Mouse (Mus musculus): ENCODE data around the gene Cntnap5a.

The Cntnap5a gene

DNA sequence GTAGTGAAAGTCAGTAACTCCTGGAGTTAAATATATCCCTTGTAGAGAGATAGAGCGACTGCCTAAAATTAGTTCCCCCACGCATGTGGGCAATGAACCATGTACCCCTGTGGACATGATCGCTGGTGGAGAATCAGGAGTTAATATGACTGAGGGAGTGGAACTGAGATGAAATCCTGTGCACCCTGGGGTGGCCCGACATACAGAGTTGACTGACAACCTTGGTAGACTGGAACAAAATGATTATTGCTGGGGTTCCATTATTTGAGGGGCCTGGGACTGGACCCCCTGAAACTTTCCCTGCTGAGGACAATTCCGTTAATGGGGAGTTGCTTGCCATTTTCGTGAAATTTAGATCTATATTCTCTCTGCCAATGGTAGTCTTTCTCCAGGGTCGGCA, 683.0 kb downstream of the Cntnap5a start:
- DNase-seq, result no peak

GRCm38 (mm10) chr1:116370817-116371216, 686.3 kb downstream of the Cntnap5a start:
- no peak for DNase-seq

GRCm38 (mm10) chr1:116373551-116373950, 689.0 kb downstream of the Cntnap5a start:
- DNase-seq, result no peak

DNA sequence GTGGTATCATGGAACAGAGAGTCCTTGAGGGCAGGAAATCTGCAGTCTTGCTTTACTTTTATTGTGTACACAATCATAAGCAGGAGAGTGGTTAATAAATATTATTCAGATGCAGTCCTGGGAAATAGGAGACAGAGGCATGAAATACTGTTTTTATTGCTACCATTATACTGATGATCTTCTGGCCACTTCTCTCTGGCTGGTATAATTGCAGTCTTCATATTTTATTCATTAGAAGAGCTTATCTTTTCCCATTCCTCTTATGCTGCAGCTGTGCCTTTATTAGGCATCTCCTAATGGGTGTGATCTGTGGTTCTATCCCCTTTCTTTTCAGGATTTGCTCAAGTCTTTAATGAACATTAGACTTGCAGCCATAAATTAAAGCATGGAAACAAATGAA, 707.8 kb downstream of the Cntnap5a start:
- DNase-seq, result no peak

DNA sequence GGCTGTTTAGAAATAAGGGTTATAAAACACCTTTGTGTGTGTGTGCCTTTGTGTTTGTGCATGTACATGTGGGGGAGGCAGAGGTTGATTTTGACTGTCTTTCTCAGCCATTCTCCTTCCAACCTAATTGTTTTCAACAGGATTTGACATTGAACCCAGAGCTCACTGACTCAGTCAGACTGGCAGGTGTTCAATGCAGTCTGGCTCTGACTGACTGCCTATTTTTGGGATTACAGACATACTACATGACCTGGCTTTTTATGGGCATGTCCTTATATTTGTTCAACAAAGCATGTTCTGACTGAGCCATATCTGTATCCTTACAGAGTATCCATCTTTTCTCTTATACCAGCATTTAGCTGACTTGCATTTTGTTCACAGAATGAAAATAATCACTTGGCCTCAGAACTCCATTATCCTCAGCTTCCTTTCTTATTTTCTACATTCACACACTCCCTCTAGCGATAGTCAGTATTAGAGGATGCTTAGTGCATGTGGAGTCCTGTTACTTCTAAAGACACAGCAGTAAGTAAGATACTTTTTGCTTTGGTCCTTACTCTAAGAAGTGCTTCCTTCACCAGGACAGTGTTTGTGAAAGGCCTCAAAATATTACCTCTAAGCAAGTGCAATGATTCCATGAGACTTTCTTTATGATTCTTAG, 717.6 kb downstream of the Cntnap5a start:
- no peak for DNase-seq

DNA sequence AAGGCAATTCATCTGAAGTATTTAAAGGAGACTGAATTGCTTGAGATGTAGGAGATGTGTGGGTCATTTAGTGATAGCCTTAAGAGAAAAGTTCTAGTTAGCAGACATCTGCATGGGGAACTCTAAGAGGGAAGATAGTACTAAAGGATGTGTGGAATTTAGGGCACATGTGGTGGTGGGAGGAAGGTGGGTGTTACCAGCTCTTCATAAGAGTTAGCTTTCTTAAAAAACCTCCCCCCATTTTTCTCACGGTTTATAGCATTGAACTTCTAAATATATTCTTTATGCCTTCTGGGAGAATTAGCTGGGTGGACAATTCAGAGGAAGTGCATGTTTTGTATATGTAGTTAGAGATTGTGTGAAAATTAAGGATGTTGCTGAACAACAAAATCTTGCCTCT, 725.3 kb downstream of the Cntnap5a start:
- no peak for DNase-seq

- no peak for DNase-seq
These were observed 743.8 kb downstream of the Cntnap5a start for GRCm38 (mm10) chr1:116428396-116428795.

- no peak for DNase-seq
These were observed 770.7 kb downstream of the Cntnap5a start for GRCm38 (mm10) chr1:116455115-116455717.

GRCm38 (mm10) chr1:116477703-116478102, 793.1 kb downstream of the Cntnap5a start:
- peak; percentile 31 for DNase-seq

DNA sequence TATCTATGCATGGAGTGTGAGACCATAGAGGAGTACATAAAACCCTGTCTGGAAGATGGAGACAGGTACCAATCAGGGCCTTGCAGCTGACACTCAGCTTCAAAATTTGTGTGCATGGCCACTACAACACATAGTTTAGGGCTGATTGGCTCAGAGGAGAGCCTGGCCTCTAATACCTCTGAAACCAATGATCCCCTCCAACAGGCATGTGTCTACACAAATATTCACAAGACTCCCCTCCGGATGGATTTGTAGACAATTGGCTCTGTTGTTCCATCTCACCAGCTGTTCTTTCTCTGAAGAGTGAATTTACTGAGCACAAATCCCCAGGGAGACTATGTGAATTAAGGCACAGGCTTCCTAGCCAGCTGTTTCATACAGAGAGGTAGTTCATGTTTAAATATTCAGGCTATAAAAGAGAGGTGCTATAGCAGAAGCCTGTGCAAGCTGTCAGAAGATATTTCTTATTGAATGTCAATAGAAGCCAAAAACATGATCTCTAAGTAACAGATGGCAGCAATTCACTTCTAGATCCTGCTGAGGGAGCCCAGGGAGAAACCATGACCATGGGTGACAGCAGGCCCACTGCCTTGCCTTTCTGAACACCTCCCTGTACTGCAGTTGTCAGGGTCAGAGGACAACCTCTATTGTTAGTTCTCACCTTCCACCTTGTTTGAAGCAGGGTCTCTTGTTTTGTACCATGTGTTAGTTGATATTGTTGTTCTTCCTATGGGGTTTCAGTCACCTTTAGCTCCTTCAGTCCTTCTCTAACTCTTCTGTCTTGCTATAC, 804.4 kb downstream of the Cntnap5a start:
- DNase-seq, result peak; percentile 5

DNA sequence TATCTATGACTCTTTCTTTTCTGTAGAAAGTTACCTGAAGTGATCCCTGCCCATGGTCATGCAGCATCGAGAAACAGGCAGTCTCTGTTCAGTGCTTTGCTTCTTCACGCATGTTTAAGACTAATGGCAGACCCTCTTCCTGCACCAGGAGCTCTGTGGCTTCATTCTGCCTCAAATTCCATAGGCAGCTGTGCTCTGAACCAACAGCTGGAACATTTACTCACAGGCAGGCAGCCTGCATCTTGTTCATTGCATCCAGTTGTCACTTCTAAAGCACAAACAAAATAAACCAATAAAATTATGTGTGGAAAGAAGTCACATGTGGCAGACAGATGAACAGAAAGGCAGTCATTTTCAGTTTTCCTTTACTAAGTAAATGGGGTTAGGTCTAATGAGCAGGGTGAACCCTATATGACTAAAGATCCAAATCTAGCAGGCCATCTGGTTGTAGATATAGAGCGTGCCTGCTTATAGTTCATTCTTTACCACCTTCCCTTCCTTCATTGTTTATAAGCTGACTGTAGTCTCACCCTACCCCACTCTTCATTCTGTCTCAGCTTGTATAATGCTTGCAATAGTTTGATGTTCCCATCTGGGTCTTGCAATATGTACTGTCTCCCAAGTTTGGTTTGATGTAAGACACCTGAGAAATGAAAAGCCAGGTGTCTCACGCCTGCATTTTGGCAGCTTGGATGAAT, 893.6 kb downstream of the Cntnap5a start:
- peak; percentile 25 for DNase-seq

GRCm38 (mm10) chr1:116616272-116616671, 931.7 kb downstream of the Cntnap5a start:
- no peak for DNase-seq
